Mouse (Mus musculus): Measurements from ENCODE around the gene Ppfia1. TPM values are rescaled to one million over a fixed set of nuclear protein-coding genes. Genes with fewer than 3 reads are reported as not detected.
A peak's percentile ranks its signal among the peaks of the same experiment; 100 is the strongest.

Ppfia1 gene
- polyA plus RNA-seq, 1 experiment from 2014 or later = 48.9 TPM

GRCm38 (mm10) chr7:144470545-144471059 is 82.9 kb downstream of the Ppfia1 start, which contains the start of gene Cttn:
Gene Cttn (minus strand): TSS chr7:144471009.
- 2% methylated on average over 30 of the region's 30 CpGs for WGBS
- H3K4me2 ChIP-seq (replicated peaks) = peak within 1 kb of the TSS; percentile 91
- ATAC-seq (ENCODE audit: low FRiP score) = peak; percentile 95

GRCm38 (mm10) chr7:144469908-144470544 is 83.5 kb downstream of the Ppfia1 start:
- peak; percentile 85 for ATAC-seq (ENCODE audit: low FRiP score)
- peak overlapping the region; percentile 97 for H3K9ac ChIP-seq
- peaks cover 18% of the 10 kb centered on the region for H3K4me1 ChIP-seq
- peak overlapping the region; percentile 80 for H3K27ac ChIP-seq
- H3K36me3 ChIP-seq = peaks cover 10% of the 10 kb centered on the region
- no peaks in the 10 kb centered on the region for H3K9me3 ChIP-seq (replicated peaks)
- under 1% methylated on average over 31 of the region's 31 CpGs for WGBS
- peak overlapping the region; percentile 87 for H3K4me3 ChIP-seq
- peak overlapping the region; percentile 91 for H3K4me2 ChIP-seq (replicated peaks)
- no peaks in the 10 kb centered on the region for H3K27me3 ChIP-seq

More at GRCm38 (mm10) chr7:144470545-144471059, 82.9 kb downstream of the Ppfia1 start, which contains the start of gene Cttn:
- peak within 1 kb of the TSS; percentile 87 for H3K4me3 ChIP-seq
- peaks cover 4% of the 10 kb centered on the region for H3K36me3 ChIP-seq
- H3K27ac ChIP-seq = peak within 1 kb of the TSS; percentile 80
- no peaks in the 10 kb centered on the region for H3K9me3 ChIP-seq (replicated peaks)
- no peaks in the 10 kb centered on the region for H3K27me3 ChIP-seq
- peak within 1 kb of the TSS; percentile 97 for H3K9ac ChIP-seq
- peaks cover 18% of the 10 kb centered on the region for H3K4me1 ChIP-seq

- Histone ChIP-seq H3K9ac (peak overlapping the region; percentile 97), H3K36me3 (peaks cover 18% of the 10 kb centered on the region), H3K4me3 (peak overlapping the region; percentile 87), H3K4me1 (peaks cover 18% of the 10 kb centered on the region), H3K4me2 (replicated peaks) (peak overlapping the region; percentile 91), H3K27me3 (no peaks in the 10 kb centered on the region), H3K27ac (peak overlapping the region; percentile 80), H3K9me3 (replicated peaks) (no peaks in the 10 kb centered on the region)
- no peak for ATAC-seq (ENCODE audit: low FRiP score)
- WGBS = 24% methylated on average over 4 of the region's 4 CpGs
These were observed 84.3 kb downstream of the Ppfia1 start for GRCm38 (mm10) chr7:144469181-144469641.

GRCm38 (mm10) chr7:144468741-144469140 is 84.8 kb downstream of the Ppfia1 start:
- Histone ChIP-seq H3K4me2 (replicated peaks) (peak overlapping the region; percentile 91), H3K9me3 (replicated peaks) (no peaks in the 10 kb centered on the region), H3K9ac (no peak overlapping the region), H3K27me3 (no peaks in the 10 kb centered on the region), H3K36me3 (peaks cover 21% of the 10 kb centered on the region), H3K4me3 (no peak overlapping the region), H3K27ac (0 out of 2 replicates have a peak overlapping the region, but pooled peaks have one; percentile 80), H3K4me1 (peaks cover 18% of the 10 kb centered on the region)
- no peak for ATAC-seq (ENCODE audit: low FRiP score)
- WGBS = 92% methylated on average over 5 of the region's 5 CpGs

- no peaks in the 10 kb centered on the region for H3K9me3 ChIP-seq (replicated peaks)
- H3K4me3 ChIP-seq = no peak overlapping the region
- H3K9ac ChIP-seq = no peak overlapping the region
- no peaks in the 10 kb centered on the region for H3K27me3 ChIP-seq
- WGBS = 90% methylated on average over 7 of the region's 7 CpGs
- H3K27ac ChIP-seq = no peak overlapping the region
- ATAC-seq (ENCODE audit: low FRiP score) = no peak
- H3K4me1 ChIP-seq = no peaks in the 10 kb centered on the region
- no peak overlapping the region for H3K4me2 ChIP-seq (replicated peaks)
- H3K36me3 ChIP-seq = peaks cover 81% of the 10 kb centered on the region
These were observed 91.0 kb downstream of the Ppfia1 start for GRCm38 (mm10) chr7:144462577-144462976.

GRCm38 (mm10) chr7:144461246-144461902 is 92.2 kb downstream of the Ppfia1 start:
- no peaks in the 10 kb centered on the region for H3K27me3 ChIP-seq
- no peaks in the 10 kb centered on the region for H3K9me3 ChIP-seq (replicated peaks)
- H3K4me2 ChIP-seq (replicated peaks) = no peak overlapping the region
- peaks cover 93% of the 10 kb centered on the region for H3K36me3 ChIP-seq
- no peak for ATAC-seq (ENCODE audit: low FRiP score)
- H3K4me1 ChIP-seq = no peaks in the 10 kb centered on the region
- no peak overlapping the region for H3K27ac ChIP-seq
- no peak overlapping the region for H3K4me3 ChIP-seq
- 93% methylated on average over 6 of the region's 6 CpGs for WGBS
- H3K9ac ChIP-seq = no peak overlapping the region

- ATAC-seq (ENCODE audit: low FRiP score) = no peak
- H3K9ac ChIP-seq = no peak overlapping the region
- no peaks in the 10 kb centered on the region for H3K9me3 ChIP-seq (replicated peaks)
- WGBS = 88% methylated on average over 1 of the region's 1 CpGs
- no peak overlapping the region for H3K27ac ChIP-seq
- no peak overlapping the region for H3K4me2 ChIP-seq (replicated peaks)
- no peak overlapping the region for H3K4me3 ChIP-seq
- peaks cover 98% of the 10 kb centered on the region for H3K36me3 ChIP-seq
- no peaks in the 10 kb centered on the region for H3K4me1 ChIP-seq
- no peaks in the 10 kb centered on the region for H3K27me3 ChIP-seq
These were observed 94.6 kb downstream of the Ppfia1 start for GRCm38 (mm10) chr7:144458881-144459280.

- no peaks in the 10 kb centered on the region for H3K27me3 ChIP-seq
- H3K4me1 ChIP-seq = no peaks in the 10 kb centered on the region
- H3K4me2 ChIP-seq (replicated peaks) = no peak overlapping the region
- H3K27ac ChIP-seq = no peak overlapping the region
- WGBS = 91% methylated on average over 9 of the region's 9 CpGs
- no peak overlapping the region for H3K4me3 ChIP-seq
- ATAC-seq (ENCODE audit: low FRiP score) = no peak
- no peaks in the 10 kb centered on the region for H3K9me3 ChIP-seq (replicated peaks)
- no peak overlapping the region for H3K9ac ChIP-seq
- peaks cover 96% of the 10 kb centered on the region for H3K36me3 ChIP-seq
These were observed 102.9 kb downstream of the Ppfia1 start for GRCm38 (mm10) chr7:144450661-144451060.

GRCm38 (mm10) chr7:144449637-144450570 is 103.6 kb downstream of the Ppfia1 start:
- Histone ChIP-seq H3K4me2 (replicated peaks) (no peak overlapping the region), H3K27ac (no peak overlapping the region), H3K9ac (no peak overlapping the region), H3K27me3 (no peaks in the 10 kb centered on the region), H3K4me1 (no peaks in the 10 kb centered on the region), H3K9me3 (replicated peaks) (no peaks in the 10 kb centered on the region), H3K36me3 (peaks cover 96% of the 10 kb centered on the region), H3K4me3 (no peak overlapping the region)
- WGBS = 93% methylated on average over 13 of the region's 13 CpGs
- no peak for ATAC-seq (ENCODE audit: low FRiP score)

- 70% methylated on average over 1 of the region's 1 CpGs for WGBS
- Histone ChIP-seq H3K36me3 (peaks cover 94% of the 10 kb centered on the region), H3K9me3 (replicated peaks) (no peaks in the 10 kb centered on the region), H3K4me2 (replicated peaks) (no peak overlapping the region), H3K27ac (no peak overlapping the region), H3K9ac (no peak overlapping the region), H3K4me3 (no peak overlapping the region), H3K4me1 (no peaks in the 10 kb centered on the region), H3K27me3 (no peaks in the 10 kb centered on the region)
- ATAC-seq (ENCODE audit: low FRiP score) = no peak
These were observed 105.3 kb downstream of the Ppfia1 start for GRCm38 (mm10) chr7:144448186-144448585.

GRCm38 (mm10) chr7:144447146-144447545 is 106.4 kb downstream of the Ppfia1 start:
- H3K36me3 ChIP-seq = peaks cover 93% of the 10 kb centered on the region
- no peak overlapping the region for H3K4me3 ChIP-seq
- no peak overlapping the region for H3K27ac ChIP-seq
- H3K4me2 ChIP-seq (replicated peaks) = no peak overlapping the region
- no peaks in the 10 kb centered on the region for H3K4me1 ChIP-seq
- ATAC-seq (ENCODE audit: low FRiP score) = no peak
- 97% methylated on average over 3 of the region's 3 CpGs for WGBS
- H3K9ac ChIP-seq = no peak overlapping the region
- H3K9me3 ChIP-seq (replicated peaks) = no peaks in the 10 kb centered on the region
- no peaks in the 10 kb centered on the region for H3K27me3 ChIP-seq

GRCm38 (mm10) chr7:144444788-144445187 is 108.7 kb downstream of the Ppfia1 start:
- no peak for ATAC-seq (ENCODE audit: low FRiP score)
- Histone ChIP-seq H3K9ac (no peak overlapping the region), H3K27me3 (no peaks in the 10 kb centered on the region), H3K27ac (no peak overlapping the region), H3K4me3 (no peak overlapping the region), H3K36me3 (peaks cover 93% of the 10 kb centered on the region), H3K4me1 (no peaks in the 10 kb centered on the region), H3K4me2 (replicated peaks) (no peak overlapping the region), H3K9me3 (replicated peaks) (no peaks in the 10 kb centered on the region)
- 92% methylated on average over 7 of the region's 7 CpGs for WGBS

Measured in hindbrain, embryonic 12.5 days (tissue).